Mouse (Mus musculus): Measurements from ENCODE around the gene Plp2. TPM values are rescaled to one million over a fixed set of nuclear protein-coding genes. Genes with fewer than 3 reads are reported as not detected.
"Not testable (repeated sequence)": the region's sequence is repeated elsewhere in the genome, so short reads cannot be mapped to it uniquely, and the experiment has no call there.

The Plp2 gene
- polyA plus RNA-seq (2012; rRNA removed): 144 and 149 TPM in 2 replicates

- peak within 1 kb of the TSS; percentile 93 for H3K4me3 ChIP-seq (ENCODE audit: control insufficient read depth, insufficient read depth, low read length)
- no peak for TF ChIP-seq CTCF (IDR thresholded peaks at IDR 0.05; ENCODE audit: borderline replicate concordance, control insufficient read depth, extremely low read depth, insufficient read depth, low read length, poor library complexity)
- no peak for TF ChIP-seq POLR2A (IDR thresholded peaks at IDR 0.05; ENCODE audit: control insufficient read depth, extremely low read depth, insufficient read depth, low read length, poor library complexity)
- DNase-seq: peak; percentile 45
- 2% methylated on average over 35 of the region's 36 CpGs for WGBS
- no peaks in the 10 kb centered on the region for H3K27me3 ChIP-seq (ENCODE audit: control insufficient read depth, insufficient read depth, low read length)
- peak within 1 kb of the TSS; percentile 37; the same call in 1 of the 2 replicates for H3K27ac ChIP-seq (ENCODE audit: control insufficient read depth, insufficient read depth, low read length)
- H3K4me1 ChIP-seq (replicated peaks; ENCODE audit: control insufficient read depth, insufficient read depth, low read length): peaks cover 29% of the 10 kb centered on the region
- peaks cover 6% of the 10 kb centered on the region for H3K36me3 ChIP-seq (ENCODE audit: control insufficient read depth, insufficient read depth, low read length)
Measured at GRCm38 (mm10) chrX:7670921-7671623, at the start of gene Plp2. Gene Plp2 (minus strand): TSS chrX:7671390.

GRCm38 (mm10) chrX:7716058-7716457 lies 44.9 kb upstream of the Plp2 start:
- not testable (repeated sequence) for H3K27me3 ChIP-seq (ENCODE audit: control insufficient read depth, insufficient read depth, low read length); H3K4me3 ChIP-seq (ENCODE audit: control insufficient read depth, insufficient read depth, low read length); H3K4me1 ChIP-seq (replicated peaks; ENCODE audit: control insufficient read depth, insufficient read depth, low read length); H3K27ac ChIP-seq (ENCODE audit: control insufficient read depth, insufficient read depth, low read length); H3K36me3 ChIP-seq (ENCODE audit: control insufficient read depth, insufficient read depth, low read length); DNase-seq
- WGBS: 78% methylated on average over 1 of the region's 1 CpGs

- peak within 1 kb of the TSS; percentile 39 for H3K4me3 ChIP-seq (ENCODE audit: control insufficient read depth, insufficient read depth, low read length)
- not testable (repeated sequence) for H3K27ac ChIP-seq (ENCODE audit: control insufficient read depth, insufficient read depth, low read length); H3K4me1 ChIP-seq (replicated peaks; ENCODE audit: control insufficient read depth, insufficient read depth, low read length); H3K27me3 ChIP-seq (ENCODE audit: control insufficient read depth, insufficient read depth, low read length); H3K36me3 ChIP-seq (ENCODE audit: control insufficient read depth, insufficient read depth, low read length)
- DNase-seq: peak; percentile 91
- 2% methylated on average over 45 of the region's 60 CpGs for WGBS
Measured at GRCm38 (mm10) chrX:7714135-7714899, 43.1 kb upstream of the Plp2 start, which contains the start of gene Wdr45. Gene Wdr45 (plus strand): TSS chrX:7714333.

- not testable (repeated sequence) for DNase-seq; H3K36me3 ChIP-seq (ENCODE audit: control insufficient read depth, insufficient read depth, low read length); H3K4me1 ChIP-seq (replicated peaks; ENCODE audit: control insufficient read depth, insufficient read depth, low read length); H3K27me3 ChIP-seq (ENCODE audit: control insufficient read depth, insufficient read depth, low read length); H3K27ac ChIP-seq (ENCODE audit: control insufficient read depth, insufficient read depth, low read length)
- H3K4me3 ChIP-seq (ENCODE audit: control insufficient read depth, insufficient read depth, low read length): peak overlapping the region; percentile 39
- 1% methylated on average over 6 of the region's 12 CpGs for WGBS
Measured at GRCm38 (mm10) chrX:7713764-7714134, 42.6 kb upstream of the Plp2 start.

GRCm38 (mm10) chrX:7696954-7697381 lies 25.8 kb upstream of the Plp2 start, which contains the start of gene Gpkow:
Gene Gpkow (plus strand): TSS chrX:7697131.
- H3K36me3 ChIP-seq (ENCODE audit: control insufficient read depth, insufficient read depth, low read length): no peaks in the 10 kb centered on the region
- 2% methylated on average over 33 of the region's 33 CpGs for WGBS
- peak within 1 kb of the TSS; percentile 89 for H3K4me3 ChIP-seq (ENCODE audit: control insufficient read depth, insufficient read depth, low read length)

GRCm38 (mm10) chrX:7696520-7696919 lies 25.3 kb upstream of the Plp2 start:
- no peaks in the 10 kb centered on the region for H3K36me3 ChIP-seq (ENCODE audit: control insufficient read depth, insufficient read depth, low read length)
- DNase-seq: no peak
- 39% methylated on average over 6 of the region's 6 CpGs for WGBS
- TF ChIP-seq POLR2A (IDR thresholded peaks at IDR 0.05; ENCODE audit: control insufficient read depth, extremely low read depth, insufficient read depth, low read length, poor library complexity) (no peak), CTCF (IDR thresholded peaks at IDR 0.05; ENCODE audit: borderline replicate concordance, control insufficient read depth, extremely low read depth, insufficient read depth, low read length, poor library complexity) (no peak)
- peaks cover 10% of the 10 kb centered on the region for H3K4me1 ChIP-seq (replicated peaks; ENCODE audit: control insufficient read depth, insufficient read depth, low read length)
- H3K27me3 ChIP-seq (ENCODE audit: control insufficient read depth, insufficient read depth, low read length): no peaks in the 10 kb centered on the region
- H3K27ac ChIP-seq (ENCODE audit: control insufficient read depth, insufficient read depth, low read length): no peak overlapping the region
- no peak overlapping the region for H3K4me3 ChIP-seq (ENCODE audit: control insufficient read depth, insufficient read depth, low read length)

More at GRCm38 (mm10) chrX:7696954-7697381, 25.8 kb upstream of the Plp2 start, which contains the start of gene Gpkow:
- Histone ChIP-seq H3K27me3 (ENCODE audit: control insufficient read depth, insufficient read depth, low read length) (no peaks in the 10 kb centered on the region), H3K27ac (ENCODE audit: control insufficient read depth, insufficient read depth, low read length) (no peak within 1 kb of the TSS), H3K4me1 (replicated peaks; ENCODE audit: control insufficient read depth, insufficient read depth, low read length) (peaks cover 10% of the 10 kb centered on the region)
- DNase-seq: peak; percentile 80
- TF ChIP-seq CTCF (IDR thresholded peaks at IDR 0.05; ENCODE audit: borderline replicate concordance, control insufficient read depth, extremely low read depth, insufficient read depth, low read length, poor library complexity) (no peak), POLR2A (IDR thresholded peaks at IDR 0.05; ENCODE audit: control insufficient read depth, extremely low read depth, insufficient read depth, low read length, poor library complexity) (peak; percentile 53; the same call in 1 of the 2 replicates)

- Histone ChIP-seq H3K27ac (ENCODE audit: control insufficient read depth, insufficient read depth, low read length) (no peak overlapping the region), H3K4me1 (replicated peaks; ENCODE audit: control insufficient read depth, insufficient read depth, low read length) (0 out of 2 replicates have a peak, but pooled peaks cover 2% of the 10 kb centered on the region), H3K36me3 (ENCODE audit: control insufficient read depth, insufficient read depth, low read length) (no peaks in the 10 kb centered on the region), H3K27me3 (ENCODE audit: control insufficient read depth, insufficient read depth, low read length) (no peaks in the 10 kb centered on the region), H3K4me3 (ENCODE audit: control insufficient read depth, insufficient read depth, low read length) (no peak overlapping the region)
- TF ChIP-seq CTCF (IDR thresholded peaks at IDR 0.05; ENCODE audit: borderline replicate concordance, control insufficient read depth, extremely low read depth, insufficient read depth, low read length, poor library complexity) (no peak), POLR2A (IDR thresholded peaks at IDR 0.05; ENCODE audit: control insufficient read depth, extremely low read depth, insufficient read depth, low read length, poor library complexity) (no peak)
- DNase-seq: peak; percentile 34
- WGBS: 30% methylated on average over 4 of the region's 4 CpGs
Measured at GRCm38 (mm10) chrX:7692862-7693261, 21.7 kb upstream of the Plp2 start.
